Mouse (Mus musculus): Measurements from ENCODE around the gene Tpk1.

The Tpk1 gene

DNA sequence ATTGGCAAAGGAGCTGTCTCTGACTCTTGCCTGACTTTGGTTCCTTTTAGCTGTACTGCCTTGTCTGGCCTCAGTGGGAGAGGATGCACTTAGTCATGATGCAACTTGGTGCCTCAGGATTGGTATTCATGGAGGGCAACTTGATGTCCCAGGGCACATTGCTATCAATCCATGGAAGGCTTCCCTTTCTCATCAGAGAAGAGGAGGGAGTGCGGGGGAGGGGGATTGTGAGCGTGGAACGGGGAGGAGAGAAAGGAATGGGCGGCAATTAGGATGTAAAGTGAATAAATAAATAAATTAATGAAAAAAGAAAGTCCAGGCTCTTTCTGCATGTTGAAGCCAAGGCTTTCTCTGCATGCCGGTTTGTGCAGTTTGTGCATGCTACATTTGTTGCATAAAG lies 304.8 kb downstream of the Tpk1 start:
- no peak for DNase-seq (ENCODE audit: low read depth, low spot score)

DNA sequence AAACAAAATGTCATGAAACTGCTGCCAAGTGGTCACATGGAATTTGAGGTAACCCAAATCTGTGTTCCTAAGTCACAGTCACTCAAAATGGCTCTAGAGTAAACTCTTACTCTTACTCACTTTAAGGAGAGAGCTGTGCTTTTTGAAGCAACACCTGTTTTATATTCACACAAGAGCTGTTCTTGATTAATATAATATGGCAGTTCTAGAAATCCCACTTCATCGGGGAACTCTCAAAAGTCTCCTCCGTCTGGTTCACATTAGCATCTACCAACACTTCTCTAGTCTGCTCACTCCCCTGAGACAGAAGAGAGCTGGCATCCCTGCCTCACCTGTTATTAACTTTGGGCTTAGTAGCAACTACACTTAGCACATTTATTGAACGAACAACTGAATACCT lies 305.9 kb downstream of the Tpk1 start:
- DNase-seq (ENCODE audit: low read depth, low spot score) = no peak

DNA sequence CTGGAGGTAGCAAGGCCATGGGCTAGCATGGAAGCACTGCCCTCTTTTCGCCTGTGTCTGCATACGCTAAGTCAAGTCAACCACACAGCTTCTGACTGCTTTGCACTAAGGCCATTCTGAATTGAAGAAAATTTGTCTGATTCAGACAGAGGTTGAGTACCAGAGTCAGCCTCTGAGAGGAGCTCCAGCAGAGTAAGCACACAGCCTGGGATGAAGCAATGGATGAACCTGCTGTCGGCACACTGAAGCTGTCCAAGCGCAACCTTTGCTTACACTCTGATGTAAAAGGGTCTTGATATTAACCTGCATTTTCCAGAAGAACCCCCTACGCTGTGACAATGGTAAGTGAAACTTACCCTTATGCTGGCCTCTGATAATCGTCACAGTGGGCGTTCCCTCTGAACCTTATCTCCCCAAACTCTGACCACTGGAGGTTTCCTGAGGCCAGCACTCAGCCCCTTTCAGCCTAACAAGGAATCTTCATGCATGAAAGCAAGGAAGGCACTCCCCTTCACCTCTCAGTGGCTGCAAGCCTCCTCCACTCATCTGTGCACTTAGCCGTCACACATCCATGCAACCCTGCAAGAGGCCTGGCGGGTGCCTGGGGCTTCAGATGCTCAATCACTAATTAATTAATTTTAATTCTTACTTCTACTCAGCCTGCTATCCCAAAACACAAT lies 311.4 kb downstream of the Tpk1 start:
- DNase-seq (ENCODE audit: low read depth, low spot score) = no peak

DNA sequence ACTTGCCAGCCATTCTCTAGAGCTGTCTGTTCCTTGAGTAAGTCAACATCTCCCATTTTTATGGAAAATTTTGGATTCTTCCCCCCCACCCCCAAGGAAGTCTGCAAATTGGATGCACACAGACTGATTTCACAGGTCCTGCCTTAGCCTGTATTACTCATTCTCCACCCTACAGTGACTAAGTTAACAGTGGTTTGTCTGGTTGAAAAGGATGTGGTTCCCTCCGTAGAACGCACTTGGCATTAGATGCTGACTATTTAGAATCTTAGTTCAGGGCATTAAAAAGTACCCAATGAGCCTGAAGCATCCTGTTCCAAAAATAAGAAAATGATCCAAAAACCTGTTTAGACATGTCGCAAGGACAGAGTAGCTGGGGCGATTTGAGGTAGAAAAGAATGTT lies 312.6 kb downstream of the Tpk1 start:
- DNase-seq (ENCODE audit: low read depth, low spot score) = no peak

DNA sequence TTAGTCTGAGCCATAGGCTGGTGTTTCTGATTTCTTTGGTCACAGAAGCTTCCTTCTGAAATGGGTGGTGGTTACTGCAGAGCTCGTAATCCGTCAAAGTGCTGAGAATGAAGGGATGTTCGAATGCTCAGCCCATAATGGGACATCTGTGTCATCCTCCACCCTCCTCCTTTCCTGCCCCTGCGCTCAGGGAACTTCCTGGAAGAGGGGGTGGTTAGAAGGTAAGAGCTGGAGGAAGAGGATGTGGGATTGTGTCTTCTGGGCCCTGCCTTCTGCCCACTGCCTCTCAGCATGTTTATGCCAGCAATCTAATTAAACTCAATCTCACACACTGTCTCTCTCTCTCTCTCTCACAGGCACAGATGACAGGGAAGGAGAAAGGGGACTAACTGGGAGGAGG lies 317.0 kb downstream of the Tpk1 start:
- DNase-seq (ENCODE audit: low read depth, low spot score) = no peak

DNA sequence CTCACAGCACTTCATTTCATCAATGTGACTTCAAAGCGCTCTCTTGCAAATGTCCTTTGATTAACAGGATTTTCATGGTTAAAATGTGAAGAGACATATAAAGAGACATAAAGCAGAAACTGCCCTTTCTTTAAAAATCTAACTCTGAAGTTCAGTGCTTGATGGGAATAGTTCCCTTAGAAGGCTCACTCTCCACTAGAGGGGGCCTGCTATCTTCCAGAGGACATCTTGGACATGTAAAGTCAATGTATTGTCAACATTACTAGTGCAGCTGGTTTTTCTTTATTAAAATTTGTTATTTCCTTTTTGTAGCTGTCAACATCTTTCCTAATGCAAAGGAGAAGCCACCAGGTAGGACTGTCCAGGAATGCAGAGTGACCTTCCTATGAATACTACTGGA lies 318.4 kb downstream of the Tpk1 start:
- DNase-seq (ENCODE audit: low read depth, low spot score) = no peak

DNA sequence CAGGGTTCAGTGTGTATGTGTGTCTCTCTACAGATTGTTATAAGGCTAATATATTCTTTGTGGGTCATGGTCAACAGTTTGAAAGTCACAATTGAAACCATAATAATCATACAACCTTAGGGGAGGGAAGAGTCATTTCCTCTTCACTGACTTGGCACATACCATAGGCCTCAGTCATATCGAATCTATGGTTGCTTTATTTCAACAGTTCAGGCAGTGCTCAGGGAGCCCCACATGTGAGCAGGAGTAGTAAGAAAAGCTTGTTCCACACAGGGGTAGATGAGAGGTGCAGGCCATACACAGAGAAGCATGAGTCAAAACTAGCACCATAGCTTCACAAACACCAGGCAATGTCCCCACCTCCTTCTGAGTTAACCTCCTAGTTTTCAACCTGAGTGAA lies 323.1 kb downstream of the Tpk1 start:
- DNase-seq (ENCODE audit: low read depth, low spot score) = no peak

DNA sequence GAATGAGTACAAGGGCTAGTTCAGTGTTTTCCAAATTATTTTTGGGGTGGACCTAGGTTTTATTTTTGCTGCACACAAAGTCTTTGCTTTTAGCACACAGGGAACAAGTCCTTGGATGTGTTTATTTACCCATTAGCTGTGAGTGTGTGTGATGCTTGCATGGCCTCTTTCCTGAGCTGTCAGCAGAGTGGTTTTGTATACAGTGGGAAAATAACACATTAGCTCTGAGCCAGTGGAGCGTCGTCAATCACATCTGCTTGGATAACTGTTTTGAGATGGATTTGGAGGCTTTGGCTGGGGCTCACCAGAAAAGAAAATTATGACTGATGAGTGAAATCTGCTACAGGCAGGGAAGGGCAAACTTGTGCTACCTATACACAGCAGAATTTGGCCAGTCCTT lies 323.7 kb downstream of the Tpk1 start:
- DNase-seq (ENCODE audit: low read depth, low spot score) = no peak

DNA sequence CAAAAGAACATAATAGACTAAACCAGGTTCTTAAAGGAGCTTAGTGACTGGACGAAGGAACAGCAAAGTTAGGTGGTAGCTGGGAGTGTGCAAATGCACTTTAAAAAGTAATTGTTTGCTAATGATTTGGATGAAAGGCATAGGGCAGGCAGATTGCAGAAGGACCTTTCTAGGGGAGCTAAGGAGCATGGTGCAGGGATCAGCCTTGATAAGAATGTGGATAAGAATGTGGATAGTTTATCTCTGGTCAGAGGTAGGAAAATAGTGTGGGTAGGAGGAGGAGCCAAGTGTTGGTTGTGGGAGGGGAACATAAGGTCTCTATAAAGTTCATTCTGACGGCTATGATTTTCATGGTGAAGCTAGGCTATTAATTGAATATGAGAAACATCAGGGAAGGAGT lies 327.3 kb downstream of the Tpk1 start:
- no peak for DNase-seq (ENCODE audit: low read depth, low spot score)

DNA sequence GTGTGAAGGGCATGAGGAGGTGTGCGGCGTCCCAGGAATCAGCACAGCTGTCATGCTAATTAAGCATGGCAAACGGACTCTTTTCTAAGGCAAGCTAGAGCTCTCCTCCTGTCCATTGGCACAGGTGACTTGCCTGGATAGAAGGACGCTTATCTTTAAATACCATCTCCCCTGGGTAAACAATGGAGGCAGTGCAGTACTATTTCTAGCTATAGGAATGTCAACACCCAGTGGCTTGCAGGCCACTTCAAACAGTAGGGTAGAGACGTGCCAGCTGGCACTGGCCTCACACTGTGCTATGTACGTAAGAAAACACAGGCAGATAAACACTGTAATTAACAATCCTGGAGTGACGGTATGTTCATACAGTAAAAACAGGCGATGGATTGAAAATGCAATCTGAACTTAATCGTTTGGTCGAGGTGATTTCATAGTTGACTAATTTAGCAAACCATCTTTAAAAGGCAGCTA lies 328.6 kb downstream of the Tpk1 start:
- DNase-seq (ENCODE audit: low read depth, low spot score) = no peak

DNA sequence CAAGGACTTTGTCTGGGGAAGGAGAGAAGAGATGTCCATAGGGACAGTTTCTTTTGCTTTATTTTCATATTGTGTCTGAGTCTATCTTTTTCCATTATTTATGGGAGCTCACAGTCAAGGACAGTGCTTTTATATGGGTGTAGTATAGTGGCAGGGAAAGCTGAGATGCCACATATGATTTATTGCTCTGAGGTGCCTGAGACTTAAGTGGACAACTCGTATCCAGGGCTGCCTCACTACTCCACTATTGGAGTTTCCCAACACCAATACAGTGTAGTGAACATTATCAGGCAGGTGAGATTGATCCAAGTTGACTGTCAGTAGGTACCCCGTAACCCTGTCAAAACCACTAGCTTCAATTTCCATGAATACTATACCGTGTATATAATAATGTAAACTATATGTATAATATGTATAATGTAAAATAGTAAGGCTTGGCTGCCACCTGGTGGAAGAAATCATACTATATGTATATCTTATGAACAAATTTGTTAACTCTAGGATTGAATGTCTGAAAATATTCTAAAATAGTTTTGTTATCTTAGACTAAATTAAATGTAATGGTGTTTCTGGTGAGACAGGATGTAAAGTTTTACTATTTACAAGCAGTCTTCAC lies 330.4 kb downstream of the Tpk1 start:
- DNase-seq (ENCODE audit: low read depth, low spot score) = no peak

DNA sequence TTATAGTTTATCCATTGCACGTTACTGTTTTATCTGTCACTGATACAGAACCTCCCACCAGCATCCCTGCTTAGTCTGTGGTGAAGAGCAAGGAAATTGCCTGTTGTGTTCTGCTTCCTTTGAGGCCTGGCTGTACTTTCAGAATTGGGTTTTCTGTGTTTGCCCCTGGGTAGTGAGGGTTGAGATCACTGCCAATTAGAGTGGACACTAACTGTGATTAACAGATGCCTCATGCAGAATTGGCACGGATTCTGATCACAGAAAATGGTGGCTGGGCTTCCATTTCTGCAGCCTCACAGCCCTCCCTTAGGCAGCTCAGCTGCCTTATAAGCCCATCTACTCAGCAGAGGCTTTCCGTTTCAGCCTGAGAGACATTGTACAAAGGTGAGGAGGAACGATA lies 332.6 kb downstream of the Tpk1 start:
- no peak for DNase-seq (ENCODE audit: low read depth, low spot score)

DNA sequence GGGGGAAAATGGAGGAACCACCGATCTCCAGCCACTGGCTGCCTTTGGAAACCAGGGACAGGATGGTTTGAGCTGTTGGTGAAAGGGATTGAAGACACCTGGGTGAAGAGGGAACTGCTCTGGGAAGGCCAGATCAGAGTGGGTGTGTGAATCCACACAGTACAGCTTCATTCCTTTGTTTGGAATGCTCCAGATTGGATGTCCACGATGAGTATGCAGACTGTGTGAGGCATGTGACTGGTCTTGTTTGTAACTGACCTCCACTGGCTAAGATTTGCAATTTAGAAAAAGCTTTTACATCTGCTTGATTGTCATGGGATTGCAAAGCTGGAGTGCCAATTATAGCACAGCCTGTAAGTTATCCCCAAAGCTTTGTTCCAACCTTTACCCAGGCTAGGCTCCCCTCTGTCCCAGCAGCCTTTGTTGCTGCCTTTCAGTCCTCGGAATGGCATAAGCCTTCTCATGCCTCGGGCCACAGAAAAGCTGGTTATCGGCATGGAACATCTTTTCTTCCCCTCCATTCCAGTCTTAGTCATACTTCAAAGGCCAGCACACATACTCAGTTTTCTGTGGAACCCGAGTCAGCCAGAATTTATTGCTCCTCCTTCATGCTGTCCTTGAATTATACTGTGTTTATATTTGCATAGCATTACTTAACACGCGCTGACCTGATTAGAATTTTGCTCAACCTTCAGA lies 353.0 kb downstream of the Tpk1 start:
- no peak for DNase-seq (ENCODE audit: low read depth, low spot score)

DNA sequence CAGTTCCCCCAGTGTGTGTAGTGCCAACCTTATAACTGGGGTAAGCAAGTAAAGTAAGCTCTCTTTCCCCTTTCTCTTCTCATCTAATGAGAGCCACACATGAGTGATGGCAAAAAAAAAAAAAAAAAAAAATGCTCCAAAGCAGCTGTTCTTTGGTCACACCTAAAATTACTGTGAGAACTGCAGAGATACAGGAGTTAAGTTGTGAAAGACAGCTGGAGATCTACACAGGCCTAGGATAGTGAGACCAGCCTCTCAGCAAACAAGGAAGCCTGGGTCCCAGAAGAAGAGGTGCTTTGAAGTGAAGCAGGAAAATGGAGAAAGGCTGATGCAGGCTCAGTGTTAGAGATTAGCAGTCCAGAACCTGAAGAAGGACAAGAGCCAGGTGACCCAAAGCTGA lies 353.5 kb downstream of the Tpk1 start:
- DNase-seq (ENCODE audit: low read depth, low spot score) = no peak

DNA sequence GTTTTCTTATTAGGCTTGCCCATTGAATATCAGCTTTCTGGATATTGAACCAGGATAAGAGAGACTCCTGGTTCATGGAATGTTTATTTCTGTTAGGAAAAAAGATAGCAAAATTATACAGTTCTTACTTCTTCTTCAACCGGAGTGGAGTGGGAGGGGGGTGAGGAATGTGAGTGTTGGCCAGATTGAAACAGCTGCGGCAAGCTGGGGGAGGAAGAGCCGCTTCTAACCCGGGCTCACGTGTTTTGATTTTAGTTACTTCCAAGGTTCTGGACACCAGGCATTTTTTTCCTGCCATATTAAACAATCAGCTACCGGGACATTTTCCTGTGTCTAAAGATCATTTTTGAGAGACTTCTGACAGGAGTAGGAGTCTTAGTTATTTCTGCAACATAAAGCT lies 356.0 kb downstream of the Tpk1 start:
- DNase-seq (ENCODE audit: low read depth, low spot score) = no peak

DNA sequence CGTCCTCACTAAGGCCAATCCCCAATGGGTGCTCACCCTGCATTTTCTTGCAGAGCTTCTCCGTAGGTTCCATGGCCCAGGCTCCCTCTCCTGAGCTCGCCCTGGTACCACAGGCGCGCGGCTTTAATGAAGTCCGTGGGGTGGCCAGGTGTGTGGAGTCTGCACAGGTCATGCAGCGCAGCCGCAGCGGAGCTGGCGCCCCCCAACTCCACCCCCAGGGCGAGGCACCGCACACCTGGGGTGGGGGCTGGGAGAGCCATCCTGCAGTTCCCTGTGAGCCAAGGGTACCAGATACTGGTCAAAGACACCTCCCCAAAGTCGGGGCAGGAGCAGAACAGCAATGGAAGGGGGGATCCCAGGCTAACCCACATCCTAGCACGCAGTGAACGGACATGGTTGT lies 356.6 kb downstream of the Tpk1 start, which contains the start of gene Nobox:
Gene Nobox (minus strand): TSS at position 101 of the 400 bp plus-strand sequence.
- DNase-seq (ENCODE audit: low read depth, low spot score) = no peak

DNA sequence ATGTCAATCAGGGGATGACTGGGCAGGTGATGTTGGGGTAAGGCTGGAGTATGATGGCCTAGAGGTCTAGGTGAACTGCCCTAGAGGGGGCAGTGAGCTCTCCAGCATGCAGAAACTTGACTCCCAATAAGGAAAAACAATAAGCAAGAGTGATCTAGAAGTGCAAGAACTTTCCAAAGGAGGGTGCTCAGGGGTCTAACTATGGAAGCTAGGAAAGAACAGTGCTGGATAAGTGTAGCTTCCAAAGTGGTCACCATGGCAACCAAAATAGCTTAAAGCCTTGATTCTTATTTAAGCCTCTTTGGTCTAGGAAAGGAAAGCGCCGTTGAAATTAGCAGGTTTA lies 368.6 kb downstream of the Tpk1 start:
- DNase-seq (ENCODE audit: low read depth, low spot score) = no peak

DNA sequence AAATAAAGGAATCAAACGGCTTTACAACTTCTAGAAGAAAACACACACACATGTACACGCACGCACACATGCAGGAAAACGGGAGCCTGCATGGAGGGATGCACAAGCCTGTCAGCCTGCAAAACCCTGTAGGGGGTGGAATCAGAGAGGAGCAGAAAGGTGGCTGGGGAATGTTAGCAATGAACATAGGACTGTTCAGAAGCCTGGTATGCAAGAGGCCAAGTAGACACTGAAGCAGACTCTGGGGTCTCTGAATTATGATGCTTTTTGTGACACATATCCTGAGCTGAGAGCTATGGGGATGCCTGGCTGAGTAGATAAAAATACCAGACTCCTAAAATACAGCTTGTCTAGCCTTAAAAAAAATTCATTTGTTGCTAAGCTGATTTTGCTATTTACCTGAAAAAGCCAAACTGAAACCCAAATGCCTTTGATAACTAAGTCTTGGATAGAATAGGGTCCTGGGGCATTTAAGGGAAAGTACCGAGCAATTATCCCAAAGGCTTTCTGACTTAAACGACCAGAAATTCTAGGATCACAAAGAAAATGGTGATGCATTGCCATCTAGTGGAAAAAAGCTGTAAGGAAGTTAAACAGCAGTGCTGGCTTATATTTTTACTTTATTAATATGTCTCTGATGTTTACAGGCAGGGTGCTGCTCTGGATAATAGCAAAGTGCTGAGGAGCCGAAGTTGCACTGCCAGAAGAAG lies 369.1 kb downstream of the Tpk1 start:
- peak; percentile 57 for DNase-seq (ENCODE audit: low read depth, low spot score)

DNA sequence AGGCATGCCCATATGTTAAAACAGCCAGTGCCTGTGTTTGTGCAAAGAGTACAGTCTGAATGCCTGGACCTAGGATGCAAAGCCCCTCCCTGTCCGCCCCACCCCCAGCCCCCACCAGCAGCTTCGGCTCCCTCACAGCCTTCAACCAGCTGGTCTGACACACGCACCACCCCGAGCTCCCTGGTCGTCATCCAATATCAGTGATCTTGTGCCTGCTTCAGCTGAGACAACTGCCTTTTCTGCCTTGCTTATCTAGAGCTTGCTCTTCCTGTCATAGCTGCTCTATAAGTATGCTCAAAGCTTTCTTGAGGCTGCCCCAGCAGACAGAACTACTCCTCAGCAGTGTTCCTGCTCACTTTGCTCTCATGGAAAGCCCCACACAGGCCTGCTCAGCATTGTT lies 370.2 kb downstream of the Tpk1 start:
- DNase-seq (ENCODE audit: low read depth, low spot score) = no peak
